ENCODE assay signal across 10 mouse cellular contexts in genomic region chr4:97771426-97771825, GRCm38 (mm10). TPM values are rescaled to one million over a fixed set of nuclear protein-coding genes. Genes with fewer than 3 reads are reported as not detected.
DNase-seq lines count a peak whose midpoint lies in the region; ATAC-seq and TF ChIP-seq lines count a peak whose summit lies in the region.
"Had no signal": no experiment of that assay in that cellular context is flagged by ENCODE, and none has a peak within 500 bp of the region (broad histone marks: within the 10 kb centered on the region; RNA-seq: fewer than 3 reads in every experiment).

No protein-coding gene starts in this region.

- peak overlapping the region; percentile 95 for H3K27ac ChIP-seq in gastrocnemius, adult 2 months
- H3K27ac ChIP-seq in testis, adult 2 months (ENCODE audit: control insufficient read depth, insufficient read depth, low read depth, low read length), result peak overlapping the region; percentile 62
- peak overlapping the region; percentile 94 for H3K27ac ChIP-seq in limb, embryonic 14.5 days (replicated peaks; ENCODE audit: low read depth, low read length)
- peak overlapping the region; percentile 97 for H3K27ac ChIP-seq in stomach, embryonic 16.5 days (ENCODE audit: low read length)

- H3K9me3 ChIP-seq in limb, embryonic 14.5 days (ENCODE audit: control insufficient read depth, low read length), result no peaks in the 10 kb centered on the region
- H3K9me3 ChIP-seq in stomach, embryonic 16.5 days (replicated peaks; ENCODE audit: control insufficient read depth, low read length), result no peaks in the 10 kb centered on the region

- no peak for DNase-seq in gastrocnemius, adult 2 months
- DNase-seq in gastrocnemius, postnatal 36 days, result no peak
- DNase-seq in testis, postnatal 10 days (ENCODE audit: low spot score), result no peak
- no peak for DNase-seq in limb, embryonic 14.5 days (ENCODE audit: low spot score)
- DNase-seq in urinary bladder, postnatal 25 days (ENCODE audit: low spot score), result no peak
- no peak for DNase-seq in urinary bladder, postnatal 14 days (ENCODE audit: low spot score)

- peak overlapping the region; percentile 63 for H3K4me2 ChIP-seq in limb, embryonic 14.5 days (replicated peaks; ENCODE audit: low read depth, low read length, severe bottlenecking)
- H3K4me2 ChIP-seq in stomach, embryonic 16.5 days (ENCODE audit: low read depth, low read length), result peak overlapping the region; percentile 82

- WGBS in limb, embryonic 14.5 days, result 11% methylated on average over 5 of the region's 5 CpGs
- 10% methylated on average over 5 of the region's 5 CpGs for WGBS in stomach, embryonic 16.5 days

- peak overlapping the region; percentile 38 for H3K9ac ChIP-seq in limb, embryonic 14.5 days (ENCODE audit: low read depth, low read length, severe bottlenecking)
- H3K9ac ChIP-seq in stomach, embryonic 16.5 days (ENCODE audit: low read length), result peak overlapping the region; percentile 68

- no peaks in the 10 kb centered on the region for H3K36me3 ChIP-seq in testis, adult 2 months (ENCODE audit: control insufficient read depth, insufficient read depth, low read length)
- H3K36me3 ChIP-seq in limb, embryonic 14.5 days (ENCODE audit: control insufficient read depth, insufficient read depth, low read length), result no peaks in the 10 kb centered on the region
- no peaks in the 10 kb centered on the region for H3K36me3 ChIP-seq in stomach, embryonic 16.5 days (ENCODE audit: control insufficient read depth, insufficient read depth, low read length)

- no peak for TF ChIP-seq POLR2A in testis, adult 2 months (IDR thresholded peaks at IDR 0.05; ENCODE audit: control insufficient read depth, low read depth, low read length)
- no peak for TF ChIP-seq POLR2A in limb, embryonic 14.5 days (IDR thresholded peaks at IDR 0.05; ENCODE audit: borderline replicate concordance, extremely low read depth, insufficient read depth, insufficient read length)

- no peak for ATAC-seq in limb, embryonic 14.5 days (ENCODE audit: low FRiP score, low read depth)
- ATAC-seq in stomach, embryonic 16.5 days (ENCODE audit: insufficient read depth, low FRiP score), result no peak

- peaks cover 4% of the 10 kb centered on the region for H3K4me1 ChIP-seq in testis, adult 2 months (ENCODE audit: control insufficient read depth, insufficient read depth, low read length)
- H3K4me1 ChIP-seq in limb, embryonic 14.5 days (ENCODE audit: control insufficient read depth, insufficient read depth, low read length), result peaks cover 22% of the 10 kb centered on the region
- peaks cover 16% of the 10 kb centered on the region for H3K4me1 ChIP-seq in stomach, embryonic 16.5 days (ENCODE audit: control insufficient read depth, insufficient read depth, low read length)

- no peak for TF ChIP-seq CTCF in gastrocnemius, adult 2 months (IDR thresholded peaks at IDR 0.05)
- TF ChIP-seq CTCF in testis, adult 2 months (IDR thresholded peaks at IDR 0.05; ENCODE audit: control insufficient read depth, insufficient read depth, insufficient replicate concordance, low read depth, low read length), result no peak

- intact Hi-C loops in gastrocnemius, adult 2 months (cut with DNase I), result no loop called here
- intact Hi-C loops in gastrocnemius, postnatal 36 days (cut with DNase I), result loop anchor here (5.0 to 10.0 kb wide), 2 partner anchors 153 to 286 kb away; no protein-coding TSS in a partner anchor

- H3K4me3 ChIP-seq in gastrocnemius, adult 2 months, result peak overlapping the region; percentile 86
- H3K4me3 ChIP-seq in testis, adult 2 months (ENCODE audit: control insufficient read depth, low read depth, low read length), result peak overlapping the region; percentile 77
- H3K4me3 ChIP-seq in limb, embryonic 14.5 days (replicated peaks; ENCODE audit: low read length), result peak overlapping the region; percentile 44
- peak overlapping the region; percentile 54 for H3K4me3 ChIP-seq in stomach, embryonic 16.5 days (replicated peaks; ENCODE audit: low read length)

- no peaks in the 10 kb centered on the region for H3K27me3 ChIP-seq in testis, adult 2 months (ENCODE audit: control insufficient read depth, insufficient read depth, low read length)
- no peaks in the 10 kb centered on the region for H3K27me3 ChIP-seq in limb, embryonic 14.5 days (ENCODE audit: control insufficient read depth, insufficient read depth, low read length)
- H3K27me3 ChIP-seq in stomach, embryonic 16.5 days (ENCODE audit: control insufficient read depth, insufficient read depth, low read length), result no peaks in the 10 kb centered on the region

RNA-seq across cellular contexts. Expression of gene Nfia, which starts 1.1 kb away (rescaled TPM):
- total RNA-seq in gastrocnemius, adult 2 months (2021), result 10 to 100 TPM; 57.0 to 57.8 TPM
- 10 to 100 TPM; 56.2 to 61.5 TPM for total RNA-seq in gastrocnemius, postnatal 36 days (2021)
- 6.4 and 8.1 TPM in 2 replicates for polyA plus RNA-seq in testis, adult 2 months (2012; rRNA removed)
- 51.9 and 74.6 TPM in 2 replicates for polyA plus RNA-seq in limb, embryonic 14.5 days (2012; rRNA removed)
- 71.2 and 89.3 TPM in 2 replicates for polyA plus RNA-seq in limb, embryonic 14.5 days (2014; fragmentation: Nextera tagmentation; extraction: Ambion mirVana)
- polyA plus RNA-seq in stomach, embryonic 16.5 days (2015; fragmentation: Nextera tagmentation; extraction: Ambion mirVana), result 42.9 and 45.1 TPM in 2 replicates

RNA-seq across cellular contexts. Expression of gene E130114P18Rik, which starts 6.5 kb away (rescaled TPM):
- not detected for total RNA-seq in gastrocnemius, adult 2 months (2021)
- under 1 TPM in 1 of 2 experiments, not detected in 1; 0.26 TPM for total RNA-seq in gastrocnemius, postnatal 36 days (2021)
- polyA plus RNA-seq in testis, adult 2 months (2012; rRNA removed), result 0.17 and 0.74 TPM in 2 replicates
- 2.1 and 2.2 TPM in 2 replicates for polyA plus RNA-seq in limb, embryonic 14.5 days (2012; rRNA removed)
- 4.6 and 4.9 TPM in 2 replicates for polyA plus RNA-seq in limb, embryonic 14.5 days (2014; fragmentation: Nextera tagmentation; extraction: Ambion mirVana)
- 2.5 and 2.6 TPM in 2 replicates for polyA plus RNA-seq in stomach, embryonic 16.5 days (2015; fragmentation: Nextera tagmentation; extraction: Ambion mirVana)
- total RNA-seq: common myeloid progenitor, adult 5-6 weeks; neutrophil, adult 5-6 weeks had no signal
